Mouse (Mus musculus) E14TG2a.4 (cell line): Measurements from ENCODE around the gene Trafd1.
"Not testable (repeated sequence)": the region's sequence is repeated elsewhere in the genome, so short reads cannot be mapped to it uniquely, and the experiment has no call there.

Source experiments
- H3K27me3 ChIP-seq: 2 replicates; pipeline ENCODE4 v1.6.1; 2014; ENCODE audit warnings: low read length, control low read depth; ENCODE audit not compliant: insufficient read depth
- H3K36me3 ChIP-seq: 2 replicates; pipeline ENCODE4 v1.6.1; 2014; ENCODE audit warnings: low read length, control low read depth; ENCODE audit not compliant: insufficient read depth
- H3K4me1 ChIP-seq: replicated peaks from 2 replicates; pipeline ENCODE4 v1.6.1; 2014; ENCODE audit warnings: low read depth, low read length, control low read depth
- H3K4me3 ChIP-seq: replicated peaks from 2 replicates; pipeline ENCODE4 v1.5.1; 2014; ENCODE audit warnings: mild to moderate bottlenecking, low read length
- H3K9me3 ChIP-seq: 2 replicates; pipeline ENCODE4 v1.6.1; 2014; ENCODE audit warnings: low read length, control low read depth
- CTCF ChIP-seq: conservative IDR thresholded peaks from 2 replicates; pipeline ENCODE4 v1.5.1; 2014; ENCODE audit warnings: low read length
- NANOG ChIP-seq: IDR thresholded peaks from 2 replicates; pipeline ENCODE4 v1.6.1; 2014; ENCODE audit warnings: borderline replicate concordance, low read length, mixed read lengths
- POU5F1 ChIP-seq: IDR thresholded peaks from 2 replicates; pipeline ENCODE4 v1.6.1; 2014; ENCODE audit warnings: low read length, borderline replicate concordance

The Trafd1 gene

DNA sequence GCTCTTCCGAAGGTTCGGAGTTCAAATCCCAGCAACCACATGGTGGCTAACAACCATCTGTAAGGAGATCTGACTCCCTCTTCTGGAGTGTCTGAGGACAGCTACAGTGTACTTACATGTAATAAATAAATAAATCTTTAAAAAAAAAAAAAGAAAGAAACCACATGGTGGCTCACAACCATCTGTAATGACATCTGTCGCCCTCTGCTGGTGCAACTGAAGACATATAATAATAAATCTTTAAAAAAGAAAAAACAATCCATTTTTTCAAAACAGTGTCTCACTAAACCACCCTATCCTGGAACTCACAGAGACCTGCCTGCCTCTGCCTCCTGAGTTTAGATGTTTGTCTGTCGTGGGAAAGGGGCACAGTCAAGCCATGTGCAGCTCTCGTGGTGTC is 8.5 kb downstream of the Trafd1 start:
- TF ChIP-seq CTCF = peak; percentile 39; the same call in 1 of the 2 replicates
- H3K27me3 ChIP-seq, H3K9me3 ChIP-seq, H3K4me3 ChIP-seq, H3K4me1 ChIP-seq: not testable (repeated sequence)
- peaks cover 54% of the 10 kb centered on the region for H3K36me3 ChIP-seq

DNA sequence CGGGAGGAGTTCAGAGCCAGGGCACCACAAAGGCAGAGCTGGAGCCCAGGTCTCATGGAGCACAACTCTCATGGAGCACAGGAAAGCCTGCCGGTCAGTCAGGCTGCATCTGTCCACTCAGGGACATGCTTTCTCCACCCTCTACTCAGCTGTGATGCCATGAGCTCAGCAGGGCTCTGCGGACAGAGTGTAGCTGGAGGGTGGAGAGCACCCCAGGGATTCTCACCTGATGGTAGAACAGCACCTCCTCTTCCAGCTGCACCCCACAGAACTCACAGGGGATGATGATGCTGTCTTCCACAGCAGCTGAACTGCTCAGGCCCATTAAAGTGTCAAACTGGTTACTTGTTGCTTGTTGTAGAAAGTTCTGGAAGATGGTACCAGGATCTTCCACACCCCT is 10.6 kb downstream of the Trafd1 start:
- Histone ChIP-seq H3K4me3 (no peak overlapping the region), H3K4me1 (no peaks in the 10 kb centered on the region), H3K36me3 (peaks cover 54% of the 10 kb centered on the region), H3K9me3 (no peaks in the 10 kb centered on the region), H3K27me3 (no peaks in the 10 kb centered on the region)
- no peak for TF ChIP-seq POU5F1
- TF ChIP-seq CTCF = no peak
- no peak for TF ChIP-seq NANOG

- peaks cover 58% of the 10 kb centered on the region for H3K36me3 ChIP-seq
- no peaks in the 10 kb centered on the region for H3K9me3 ChIP-seq
- no peak for TF ChIP-seq POU5F1
- TF ChIP-seq CTCF = no peak
- no peak for TF ChIP-seq NANOG
- no peaks in the 10 kb centered on the region for H3K4me1 ChIP-seq
- H3K27me3 ChIP-seq = no peaks in the 10 kb centered on the region
- H3K4me3 ChIP-seq = no peak overlapping the region
Measured at GRCm38 (mm10) chr5:121371712-121372111, 13.7 kb downstream of the Trafd1 start.

DNA sequence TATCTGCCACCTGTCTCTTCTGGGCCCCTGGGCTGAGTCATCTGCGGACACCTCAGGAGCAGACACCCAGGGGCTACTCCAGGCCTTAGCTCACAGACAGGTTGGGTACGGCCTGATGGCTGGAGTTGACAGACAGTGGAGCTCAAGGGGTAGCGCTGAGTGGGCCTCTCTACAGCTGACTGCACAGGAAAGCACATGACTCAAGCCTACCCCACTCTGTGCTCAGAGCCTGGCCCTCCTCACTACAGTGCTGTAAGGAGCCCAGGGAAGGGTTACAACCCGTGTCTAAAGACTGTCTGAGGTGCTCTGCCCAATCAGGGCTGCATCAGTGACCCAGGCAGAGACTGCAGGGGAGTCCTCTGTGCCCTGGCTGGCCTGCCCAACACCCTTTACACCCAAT is 18.2 kb downstream of the Trafd1 start:
- no peak overlapping the region for H3K4me3 ChIP-seq
- H3K4me1 ChIP-seq = no peaks in the 10 kb centered on the region
- no peak for TF ChIP-seq POU5F1
- no peak for TF ChIP-seq NANOG
- no peak for TF ChIP-seq CTCF
- H3K9me3 ChIP-seq = no peaks in the 10 kb centered on the region
- H3K27me3 ChIP-seq = no peaks in the 10 kb centered on the region
- H3K36me3 ChIP-seq = peaks cover 67% of the 10 kb centered on the region

DNA sequence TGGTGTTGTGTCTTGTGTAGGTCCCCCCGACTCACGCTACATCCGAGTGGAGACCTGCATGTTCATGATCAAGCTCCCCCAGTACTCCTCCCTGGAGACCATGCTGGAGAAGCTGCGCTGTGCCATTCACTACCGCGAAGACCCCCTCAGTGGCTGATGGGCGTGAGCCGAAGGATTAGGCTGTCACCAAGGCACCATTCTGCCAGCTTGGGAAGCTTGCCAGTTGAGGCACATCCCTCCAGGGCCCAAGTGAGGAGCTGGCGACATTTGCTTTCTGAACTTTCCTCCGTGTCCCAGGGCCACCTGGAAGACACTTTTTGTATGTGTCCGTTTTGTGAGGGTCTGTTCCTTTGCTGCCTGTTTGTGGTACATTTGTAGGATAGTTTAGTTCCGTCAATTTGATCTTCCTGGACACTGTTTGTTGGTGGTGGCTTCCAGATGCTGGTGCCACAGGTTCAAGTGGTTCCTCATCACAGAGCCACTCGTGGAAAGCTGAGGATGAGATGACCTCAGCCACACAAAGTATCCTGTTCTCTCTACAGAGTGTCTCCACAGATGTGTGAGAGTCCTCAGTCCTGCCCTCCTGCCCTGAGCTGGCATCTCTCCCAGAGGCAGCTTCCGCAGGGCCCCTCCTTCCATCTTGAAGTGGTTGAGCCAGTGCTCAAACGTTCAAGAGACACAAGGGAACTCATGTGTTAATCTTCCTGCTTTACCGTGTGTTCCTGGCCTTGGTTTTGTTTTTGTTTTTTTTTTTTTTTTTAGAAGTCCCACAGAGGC is 18.8 kb downstream of the Trafd1 start:
- H3K4me1 ChIP-seq = no peaks in the 10 kb centered on the region
- no peaks in the 10 kb centered on the region for H3K27me3 ChIP-seq
- peaks cover 73% of the 10 kb centered on the region for H3K36me3 ChIP-seq
- no peak for TF ChIP-seq CTCF
- TF ChIP-seq NANOG = no peak
- TF ChIP-seq POU5F1 = no peak
- no peaks in the 10 kb centered on the region for H3K9me3 ChIP-seq
- H3K4me3 ChIP-seq = no peak overlapping the region

- Histone ChIP-seq H3K4me3 (no peak overlapping the region), H3K9me3 (no peaks in the 10 kb centered on the region), H3K36me3 (peaks cover 100% of the 10 kb centered on the region), H3K27me3 (no peaks in the 10 kb centered on the region), H3K4me1 (peaks cover 13% of the 10 kb centered on the region; the same call in 1 of the 2 replicates)
- no peak for TF ChIP-seq NANOG
Measured at GRCm38 (mm10) chr5:121363441-121363840, 22.0 kb downstream of the Trafd1 start.

- Histone ChIP-seq H3K27me3 (no peaks in the 10 kb centered on the region), H3K4me1 (peaks cover 13% of the 10 kb centered on the region; the same call in 1 of the 2 replicates), H3K4me3 (no peak overlapping the region), H3K36me3 (peaks cover 100% of the 10 kb centered on the region), H3K9me3 (no peaks in the 10 kb centered on the region)
- TF ChIP-seq POU5F1 = no peak
- no peak for TF ChIP-seq CTCF
- TF ChIP-seq NANOG = no peak
Measured at GRCm38 (mm10) chr5:121361696-121362095, 23.7 kb downstream of the Trafd1 start.

- TF ChIP-seq CTCF = no peak
- TF ChIP-seq POU5F1 = no peak
- no peak for TF ChIP-seq NANOG
- no peak overlapping the region for H3K4me3 ChIP-seq
Measured at GRCm38 (mm10) chr5:121359229-121359628, 26.2 kb downstream of the Trafd1 start.

DNA sequence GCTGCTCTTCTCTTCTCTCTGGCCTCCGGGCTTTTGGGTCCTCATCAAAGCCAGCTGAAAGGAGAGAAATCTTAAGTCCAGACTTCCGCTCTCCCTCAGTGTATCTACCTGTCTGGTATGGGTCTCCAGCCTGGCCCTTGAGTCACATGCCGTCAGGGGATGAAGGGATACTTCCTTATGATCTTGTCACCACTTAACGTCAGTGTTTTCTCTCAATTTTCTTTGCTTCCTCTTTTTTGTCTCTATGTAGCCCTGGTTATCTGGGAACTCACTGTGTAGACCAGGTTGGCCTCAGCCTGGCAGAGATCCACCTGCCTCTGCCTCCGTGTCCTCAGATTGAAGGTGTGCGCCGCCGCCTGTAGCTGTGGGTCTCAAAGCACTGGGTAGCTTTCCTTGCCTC is 41.4 kb downstream of the Trafd1 start:
- TF ChIP-seq POU5F1 = no peak
- no peak for TF ChIP-seq CTCF
- TF ChIP-seq NANOG = no peak
- H3K4me1 ChIP-seq = peaks cover 33% of the 10 kb centered on the region
- H3K4me3 ChIP-seq = no peak overlapping the region
- no peaks in the 10 kb centered on the region for H3K27me3 ChIP-seq
- H3K36me3 ChIP-seq = peaks cover 81% of the 10 kb centered on the region
- no peaks in the 10 kb centered on the region for H3K9me3 ChIP-seq

More at GRCm38 (mm10) chr5:121359229-121359628, 26.2 kb downstream of the Trafd1 start:
- H3K9me3 ChIP-seq = no peaks in the 10 kb centered on the region
- H3K27me3 ChIP-seq = no peaks in the 10 kb centered on the region
- peaks cover 100% of the 10 kb centered on the region for H3K36me3 ChIP-seq
- peaks cover 13% of the 10 kb centered on the region; the same call in 1 of the 2 replicates for H3K4me1 ChIP-seq
